8 mouse cellular contexts compared by ENCODE assay signal in genomic region chr6:121013750-121014149, GRCm38 (mm10).
DNase-seq lines count a peak whose midpoint lies in the region; ATAC-seq lines count a peak whose summit lies in the region.

No protein-coding gene starts in this region.

- DNase-seq in forebrain, embryonic 10.5 days (ENCODE audit: extremely low spot score, low spot score): peak; percentile 25
- DNase-seq in B cell, adult 2 months: peak; percentile 48 to 56
- peak; percentile 68 for DNase-seq in cerebellum, adult 9-11 months
- DNase-seq in kidney, postnatal 25 days: peak; percentile 51 to 58
- DNase-seq in naive thymus-derived CD4-positive, alpha-beta T cell, adult 2 months (ENCODE audit: low read depth): peak; percentile 43
- DNase-seq in urinary bladder, postnatal 4 days (ENCODE audit: low spot score in 2 of 2): peak; percentile 54 to 72

- H3K27me3 ChIP-seq in forebrain, embryonic 10.5 days (ENCODE audit: poor library complexity, severe bottlenecking): no peaks in the 10 kb centered on the region
- no peaks in the 10 kb centered on the region for H3K27me3 ChIP-seq in forebrain, embryonic 12.5 days
- no peaks in the 10 kb centered on the region for H3K27me3 ChIP-seq in heart, embryonic 12.5 days (replicated peaks)

- no peaks in the 10 kb centered on the region for H3K4me1 ChIP-seq in forebrain, embryonic 10.5 days
- no peaks in the 10 kb centered on the region for H3K4me1 ChIP-seq in forebrain, embryonic 12.5 days
- peaks cover 12% of the 10 kb centered on the region; the same call in 1 of the 2 replicates for H3K4me1 ChIP-seq in heart, embryonic 12.5 days (replicated peaks)

- no peaks in the 10 kb centered on the region for H3K9me3 ChIP-seq in forebrain, embryonic 10.5 days
- no peaks in the 10 kb centered on the region for H3K9me3 ChIP-seq in forebrain, embryonic 12.5 days
- no peaks in the 10 kb centered on the region for H3K9me3 ChIP-seq in heart, embryonic 12.5 days (replicated peaks)

- peaks cover 40% of the 10 kb centered on the region for H3K36me3 ChIP-seq in forebrain, embryonic 10.5 days (replicated peaks)
- H3K36me3 ChIP-seq in forebrain, embryonic 12.5 days (replicated peaks): peaks cover 28% of the 10 kb centered on the region
- H3K36me3 ChIP-seq in heart, embryonic 12.5 days: peaks cover 84% of the 10 kb centered on the region

- H3K4me3 ChIP-seq in forebrain, embryonic 10.5 days: no peak overlapping the region
- no peak overlapping the region for H3K4me3 ChIP-seq in forebrain, embryonic 12.5 days (replicated peaks)
- H3K4me3 ChIP-seq in heart, embryonic 12.5 days: no peak overlapping the region

- no peak overlapping the region for H3K4me2 ChIP-seq in forebrain, embryonic 12.5 days
- no peak overlapping the region for H3K4me2 ChIP-seq in heart, embryonic 12.5 days

- H3K27ac ChIP-seq in forebrain, embryonic 10.5 days: peak overlapping the region; percentile 44; the same call in 1 of the 2 replicates
- no peak overlapping the region for H3K27ac ChIP-seq in forebrain, embryonic 12.5 days
- no peak overlapping the region for H3K27ac ChIP-seq in heart, embryonic 12.5 days (ENCODE audit: poor library complexity, severe bottlenecking)

- 48% methylated on average over 9 of the region's 9 CpGs for WGBS in forebrain, embryonic 10.5 days
- 56% methylated on average over 9 of the region's 9 CpGs for WGBS in forebrain, embryonic 12.5 days
- WGBS in heart, embryonic 12.5 days: 37% methylated on average over 9 of the region's 9 CpGs

- no peak for ATAC-seq in forebrain, embryonic 12.5 days (ENCODE audit: low FRiP score)
- 0 out of 2 replicates have a peak, but pooled peaks have one; percentile 65 for ATAC-seq in heart, embryonic 12.5 days (ENCODE audit: insufficient number of reproducible peaks, low FRiP score)

- H3K9ac ChIP-seq in forebrain, embryonic 12.5 days: no peak overlapping the region
- H3K9ac ChIP-seq in heart, embryonic 12.5 days: no peak overlapping the region
